10 mouse cellular contexts compared by ENCODE assay signal in the genomic region with DNA sequence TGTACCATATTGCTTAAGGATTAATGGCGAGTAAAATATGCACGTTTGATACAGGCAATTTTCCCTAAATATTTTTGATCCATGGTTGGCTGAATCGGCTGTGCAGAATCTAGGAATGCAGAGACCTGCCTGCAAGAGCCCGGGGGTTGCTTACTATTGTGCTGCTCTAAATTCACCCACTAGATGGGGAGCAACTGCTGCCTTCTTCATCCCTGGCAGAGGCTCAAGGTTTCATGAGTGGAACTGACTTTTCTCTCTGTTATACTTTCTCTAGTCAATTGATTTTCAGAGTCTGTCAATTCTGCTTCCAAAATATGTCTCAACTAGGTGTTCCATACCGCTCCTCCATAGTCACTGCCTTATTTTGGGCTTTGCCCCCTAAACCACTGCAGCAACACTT.
DNase-seq lines count a peak whose midpoint lies in the region; ATAC-seq lines count a peak whose summit lies in the region.
"Had no signal": no experiment of that assay in that cellular context is flagged by ENCODE, and none has a peak within 500 bp of the region (broad histone marks: within the 10 kb centered on the region; RNA-seq: fewer than 3 reads in every experiment).

No protein-coding gene starts in this region.

- H3K9ac ChIP-seq in hindbrain, embryonic 16.5 days (ENCODE audit: low read depth, low read length): no peak overlapping the region
- H3K9ac ChIP-seq in hindbrain, embryonic 12.5 days: no peak overlapping the region
- H3K9ac ChIP-seq: embryonic facial prominence, embryonic 12.5 days; heart, embryonic 13.5 days had no signal

- no peak overlapping the region for H3K4me3 ChIP-seq in hindbrain, embryonic 16.5 days (ENCODE audit: low read length)
- no peak overlapping the region for H3K4me3 ChIP-seq in hindbrain, embryonic 12.5 days
- H3K4me3 ChIP-seq: embryonic facial prominence, embryonic 12.5 days; heart, embryonic 13.5 days; myocyte had no signal

- H3K36me3 ChIP-seq in hindbrain, embryonic 16.5 days (ENCODE audit: control insufficient read depth, insufficient read depth, low read length): no peaks in the 10 kb centered on the region
- H3K36me3 ChIP-seq in hindbrain, embryonic 12.5 days: no peaks in the 10 kb centered on the region; the same call in 1 of the 2 replicates
- H3K36me3 ChIP-seq: embryonic facial prominence, embryonic 12.5 days; heart, embryonic 13.5 days had no signal

- peak; percentile 37 for DNase-seq in retina, postnatal 1 day
- DNase-seq in retina, embryonic 14.5 days (ENCODE audit: low spot score): no peak
- DNase-seq in induced T-regulatory cell, adult 2 months (ENCODE audit: low read depth): peak; percentile 20
- peak; percentile 62 for DNase-seq in testis, postnatal 10 days (ENCODE audit: low spot score)

- no peaks in the 10 kb centered on the region for H3K9me3 ChIP-seq in hindbrain, embryonic 16.5 days (ENCODE audit: control insufficient read depth, low read length)
- H3K9me3 ChIP-seq in hindbrain, embryonic 12.5 days (replicated peaks): no peaks in the 10 kb centered on the region
- H3K9me3 ChIP-seq: embryonic facial prominence, embryonic 12.5 days; heart, embryonic 13.5 days had no signal

- H3K27ac ChIP-seq in hindbrain, embryonic 16.5 days (ENCODE audit: low read depth, low read length): no peak overlapping the region
- H3K27ac ChIP-seq in hindbrain, embryonic 12.5 days: no peak overlapping the region
- H3K27ac ChIP-seq: embryonic facial prominence, embryonic 12.5 days; heart, embryonic 13.5 days had no signal

- H3K27me3 ChIP-seq in hindbrain, embryonic 16.5 days (replicated peaks; ENCODE audit: control insufficient read depth, insufficient read depth, low read length): no peaks in the 10 kb centered on the region
- H3K27me3 ChIP-seq in hindbrain, embryonic 12.5 days: peaks cover 3% of the 10 kb centered on the region; the same call in 1 of the 2 replicates
- H3K27me3 ChIP-seq: embryonic facial prominence, embryonic 12.5 days had no signal

- 0 out of 2 replicates have a peak, but pooled peaks have one; percentile 38 for ATAC-seq in hindbrain, embryonic 16.5 days
- ATAC-seq in hindbrain, embryonic 12.5 days (ENCODE audit: low FRiP score): no peak
- no peak for ATAC-seq in inflammation-experienced regulatory T-cells, adult 6 months

- H3K4me1 ChIP-seq in hindbrain, embryonic 16.5 days (ENCODE audit: control insufficient read depth, insufficient read depth, low read depth, low read length): no peaks in the 10 kb centered on the region
- H3K4me1 ChIP-seq in hindbrain, embryonic 12.5 days: no peaks in the 10 kb centered on the region

- 77% methylated on average over 5 of the region's 5 CpGs for WGBS in hindbrain, embryonic 16.5 days
- 80% methylated on average over 5 of the region's 5 CpGs for WGBS in hindbrain, embryonic 12.5 days

- no peak overlapping the region for H3K4me2 ChIP-seq in hindbrain, embryonic 16.5 days (ENCODE audit: low read length)
- H3K4me2 ChIP-seq in hindbrain, embryonic 12.5 days (replicated peaks): no peak overlapping the region
- H3K4me2 ChIP-seq: embryonic facial prominence, embryonic 12.5 days; heart, embryonic 13.5 days had no signal
